Mouse (Mus musculus) lung, embryonic 15.5 days (tissue): ENCODE measurements around the gene Mill2. TPM values are rescaled to one million over a fixed set of nuclear protein-coding genes. Genes with fewer than 3 reads are reported as not detected.

Experiments
- ATAC-seq: fragments of 200-750 bp; cut with Nextera tagmentation; 2 replicates; pipeline ENCODE4 v1.8.0; 2017; ENCODE audit warnings: moderate number of reproducible peaks, borderline replicate concordance; ENCODE audit not compliant: low FRiP score, low TSS enrichment; ENCODE audit errors: extremely low read depth
- H3K27ac ChIP-seq: fragments of 300-500 bp; sonication (generic); 2 replicates; pipeline ENCODE4 v1.5.1; 2015; ENCODE audit warnings: moderate library complexity, mild to moderate bottlenecking, inconsistent platforms
- H3K27me3 ChIP-seq: fragments of 300-500 bp; sonication (generic); 2 replicates; pipeline ENCODE4 v1.6.1; 2015; ENCODE audit warnings: inconsistent platforms
- H3K36me3 ChIP-seq: fragments of 300-500 bp; sonication (generic); 2 replicates; pipeline ENCODE4 v1.6.1; 2015; ENCODE audit warnings: inconsistent platforms
- H3K4me1 ChIP-seq: fragments of 300-500 bp; sonication (generic); 2 replicates; pipeline ENCODE4 v1.6.1; 2015; ENCODE audit warnings: inconsistent platforms
- H3K4me2 ChIP-seq: fragments of 300-500 bp; sonication (generic); 2 replicates; pipeline ENCODE4 v1.6.1; 2015; ENCODE audit warnings: inconsistent platforms, mild to moderate bottlenecking, moderate library complexity
- H3K4me3 ChIP-seq: fragments of 300-500 bp; sonication (generic); 2 replicates; pipeline ENCODE4 v1.5.1; 2015; ENCODE audit warnings: mild to moderate bottlenecking, inconsistent platforms
- H3K9ac ChIP-seq: fragments of 300-500 bp; sonication (generic); 2 replicates; pipeline ENCODE4 v1.6.1; 2015; ENCODE audit warnings: inconsistent platforms
- H3K9me3 ChIP-seq: fragments of 300-500 bp; sonication (generic); 2 replicates; pipeline ENCODE4 v1.6.1; 2016; ENCODE audit warnings: inconsistent platforms
- WGBS: fragments of 180-500 bp; shearing (Covaris S2); methylation state at CpG from one replicate; pipeline ENCODE4 v1.1.7; 2015; 5-methylcytosine and 5-hydroxymethylcytosine counted together
- polyA plus RNA-seq: library from polyadenylated mRNA; unstranded; fragments of >200 nt; fragmentation: Nextera tagmentation; extraction: Ambion mirVana; gene quantifications from 2 replicates; pipeline ENCODE4 v1.2.1, GENCODE M21; 2015

Gene Mill2
- polyA plus RNA-seq, 1 experiment from 2014 or later = 1.7 TPM

GRCm38 (mm10) chr7:18909797-18910196 is 70.0 kb downstream of the Mill2 start:
- peak; percentile 13; the same call in 1 of the 2 replicates for ATAC-seq
- Histone ChIP-seq H3K9ac (peak overlapping the region; percentile 54), H3K9me3 (no peaks in the 10 kb centered on the region), H3K4me3 (peak overlapping the region; percentile 68), H3K36me3 (no peaks in the 10 kb centered on the region), H3K4me1 (peaks cover 18% of the 10 kb centered on the region), H3K27ac (no peak overlapping the region), H3K4me2 (peak overlapping the region; percentile 55), H3K27me3 (no peaks in the 10 kb centered on the region)
- whole genome bisulfite sequencing = 5% methylated on average over 17 of the region's 17 CpGs

- peak within 1 kb of the TSS; percentile 65 for H3K4me2 ChIP-seq
- H3K9ac ChIP-seq = peak within 1 kb of the TSS; percentile 54
- no peaks in the 10 kb centered on the region for H3K36me3 ChIP-seq
- H3K27ac ChIP-seq = no peak within 1 kb of the TSS
- no peaks in the 10 kb centered on the region for H3K9me3 ChIP-seq
- under 1% methylated on average over 33 of the region's 33 CpGs for WGBS
- ATAC-seq = peak; percentile 99
- H3K27me3 ChIP-seq = no peaks in the 10 kb centered on the region
- H3K4me1 ChIP-seq = peaks cover 18% of the 10 kb centered on the region
- H3K4me3 ChIP-seq = peak within 1 kb of the TSS; percentile 68
These were observed 70.6 kb downstream of the Mill2 start, which contains the start of gene Ccdc61 for GRCm38 (mm10) chr7:18910241-18910831. TSS of gene Ccdc61 (minus strand) at chr7:18910415.

Other genes with a start within 250 kb of the Mill2 start
- not detected in 2 replicates for gene Psg23, start 223.5 kb upstream of the Mill2 start, polyA plus RNA-seq
- not detected in 2 replicates for gene Psg21, start 183.2 kb upstream of the Mill2 start, polyA plus RNA-seq
- not detected in 2 replicates for gene Psg20, start 153.8 kb upstream of the Mill2 start, polyA plus RNA-seq
- not detected in 2 replicates for gene Psg22, start 121.9 kb upstream of the Mill2 start, polyA plus RNA-seq
- not detected in 2 replicates for gene Psg19, start 41.4 kb upstream of the Mill2 start, polyA plus RNA-seq
- gene Psg17, start 18.4 kb upstream of the Mill2 start, polyA plus RNA-seq = not detected in 2 replicates
- 6.4 and 6.7 TPM in 2 replicates for gene Pglyrp1, start 31.4 kb downstream of the Mill2 start, polyA plus RNA-seq
- gene Ccdc61, start 70.4 kb downstream of the Mill2 start, polyA plus RNA-seq = 32.1 and 34.4 TPM in 2 replicates
- 0.77 and 1.2 TPM in 2 replicates for gene Nova2, start 85.9 kb downstream of the Mill2 start, polyA plus RNA-seq
- gene Nanos2, start 147.4 kb downstream of the Mill2 start, polyA plus RNA-seq = not detected in 2 replicates
- gene Mypop, start 151.3 kb downstream of the Mill2 start, polyA plus RNA-seq = 3.0 and 3.6 TPM in 2 replicates
- gene Irf2bp1, start 164.1 kb downstream of the Mill2 start, polyA plus RNA-seq = 23.5 and 25.2 TPM in 2 replicates
- gene Foxa3, start 183.6 kb downstream of the Mill2 start, polyA plus RNA-seq = 2.2 and 2.4 TPM in 2 replicates
- gene Sympk, start 184.4 kb downstream of the Mill2 start, polyA plus RNA-seq = 34.3 and 34.6 TPM in 2 replicates
- not detected in 2 replicates for gene Rsph6a, start 214.7 kb downstream of the Mill2 start, polyA plus RNA-seq
- 15.9 and 17.1 TPM in 2 replicates for gene Dmwd, start 236.3 kb downstream of the Mill2 start, polyA plus RNA-seq
- gene Dmpk, start 243.9 kb downstream of the Mill2 start, polyA plus RNA-seq = 24.2 and 27.1 TPM in 2 replicates